Mouse (Mus musculus): ENCODE data around the gene Elane. TPM values are rescaled to one million over a fixed set of nuclear protein-coding genes. Genes with fewer than 3 reads are reported as not detected.

Elane gene
- polyA plus RNA-seq, 1 experiment: not detected

- DNase-seq: no peak
- no peak overlapping the region for H3K4me3 ChIP-seq (ENCODE audit: insufficient read depth, low read depth, low read length)
Observed at GRCm38 (mm10) chr10:79857894-79858293, 28.2 kb upstream of the Elane start.

GRCm38 (mm10) chr10:79858416-79859074 lies 27.5 kb upstream of the Elane start:
- DNase-seq: peak; percentile 85

More at GRCm38 (mm10) chr10:79857894-79858293, 28.2 kb upstream of the Elane start:
- WGBS: 38% methylated on average over 2 of the region's 2 CpGs
- Histone ChIP-seq H3K27ac (ENCODE audit: insufficient read depth, low read depth, low read length) (peak overlapping the region; percentile 4; the same call in 1 of the 2 replicates), H3K4me1 (ENCODE audit: control insufficient read depth, insufficient read depth, low read length) (peaks cover 68% of the 10 kb centered on the region), H3K27me3 (replicated peaks; ENCODE audit: control insufficient read depth, insufficient read depth, low read length) (no peaks in the 10 kb centered on the region), H3K36me3 (ENCODE audit: control insufficient read depth, insufficient read depth, low read length) (peaks cover 20% of the 10 kb centered on the region)
- no peak for TF ChIP-seq POLR2A (IDR thresholded peaks at IDR 0.05; ENCODE audit: low read depth, low read length)
- no peak for TF ChIP-seq CTCF (conservative IDR thresholded peaks at IDR 0.05; ENCODE audit: insufficient read depth, insufficient read length, low read depth, low read length)

GRCm38 (mm10) chr10:79859116-79859515 lies 26.9 kb upstream of the Elane start:
- peaks cover 62% of the 10 kb centered on the region for H3K4me1 ChIP-seq (ENCODE audit: control insufficient read depth, insufficient read depth, low read length)
- no peak overlapping the region for H3K27ac ChIP-seq (ENCODE audit: insufficient read depth, low read depth, low read length)

More at GRCm38 (mm10) chr10:79858416-79859074, 27.5 kb upstream of the Elane start:
- no peak for TF ChIP-seq POLR2A (IDR thresholded peaks at IDR 0.05; ENCODE audit: low read depth, low read length)
- Histone ChIP-seq H3K27ac (ENCODE audit: insufficient read depth, low read depth, low read length) (peak overlapping the region; percentile 5; the same call in 1 of the 2 replicates), H3K36me3 (ENCODE audit: control insufficient read depth, insufficient read depth, low read length) (peaks cover 20% of the 10 kb centered on the region), H3K4me3 (ENCODE audit: insufficient read depth, low read depth, low read length) (no peak overlapping the region), H3K4me1 (ENCODE audit: control insufficient read depth, insufficient read depth, low read length) (peaks cover 64% of the 10 kb centered on the region), H3K27me3 (replicated peaks; ENCODE audit: control insufficient read depth, insufficient read depth, low read length) (no peaks in the 10 kb centered on the region)
- 16% methylated on average over 17 of the region's 17 CpGs for WGBS

GRCm38 (mm10) chr10:79860079-79860911 lies 25.8 kb upstream of the Elane start:
- Histone ChIP-seq H3K36me3 (ENCODE audit: control insufficient read depth, insufficient read depth, low read length) (peaks cover 20% of the 10 kb centered on the region), H3K4me3 (ENCODE audit: insufficient read depth, low read depth, low read length) (no peak overlapping the region), H3K27me3 (replicated peaks; ENCODE audit: control insufficient read depth, insufficient read depth, low read length) (no peaks in the 10 kb centered on the region), H3K27ac (ENCODE audit: insufficient read depth, low read depth, low read length) (peak overlapping the region; percentile 79; the same call in 1 of the 2 replicates), H3K4me1 (ENCODE audit: control insufficient read depth, insufficient read depth, low read length) (peaks cover 62% of the 10 kb centered on the region)
- peak; percentile 28 for DNase-seq
- WGBS: 71% methylated on average over 26 of the region's 26 CpGs
- TF ChIP-seq POLR2A (IDR thresholded peaks at IDR 0.05; ENCODE audit: low read depth, low read length) (no peak), CTCF (conservative IDR thresholded peaks at IDR 0.05; ENCODE audit: insufficient read depth, insufficient read length, low read depth, low read length) (no peak)

More at GRCm38 (mm10) chr10:79859116-79859515, 26.9 kb upstream of the Elane start:
- Histone ChIP-seq H3K36me3 (ENCODE audit: control insufficient read depth, insufficient read depth, low read length) (peaks cover 20% of the 10 kb centered on the region), H3K27me3 (replicated peaks; ENCODE audit: control insufficient read depth, insufficient read depth, low read length) (no peaks in the 10 kb centered on the region), H3K4me3 (ENCODE audit: insufficient read depth, low read depth, low read length) (no peak overlapping the region)
- TF ChIP-seq CTCF (conservative IDR thresholded peaks at IDR 0.05; ENCODE audit: insufficient read depth, insufficient read length, low read depth, low read length) (no peak), POLR2A (IDR thresholded peaks at IDR 0.05; ENCODE audit: low read depth, low read length) (no peak)
- WGBS: 40% methylated on average over 11 of the region's 11 CpGs
- DNase-seq: no peak

GRCm38 (mm10) chr10:79861230-79862048 lies 24.6 kb upstream of the Elane start:
- Histone ChIP-seq H3K36me3 (ENCODE audit: control insufficient read depth, insufficient read depth, low read length) (peaks cover 20% of the 10 kb centered on the region), H3K27ac (ENCODE audit: insufficient read depth, low read depth, low read length) (peak overlapping the region; percentile 79)

GRCm38 (mm10) chr10:79862049-79862788 lies 23.8 kb upstream of the Elane start:
- peak; percentile 59 for DNase-seq
- H3K27ac ChIP-seq (ENCODE audit: insufficient read depth, low read depth, low read length): peak overlapping the region; percentile 34; the same call in 1 of the 2 replicates
- H3K36me3 ChIP-seq (ENCODE audit: control insufficient read depth, insufficient read depth, low read length): peaks cover 20% of the 10 kb centered on the region
- no peak for TF ChIP-seq POLR2A (IDR thresholded peaks at IDR 0.05; ENCODE audit: low read depth, low read length)
- no peak for TF ChIP-seq CTCF (conservative IDR thresholded peaks at IDR 0.05; ENCODE audit: insufficient read depth, insufficient read length, low read depth, low read length)
- no peaks in the 10 kb centered on the region for H3K27me3 ChIP-seq (replicated peaks; ENCODE audit: control insufficient read depth, insufficient read depth, low read length)
- peaks cover 58% of the 10 kb centered on the region for H3K4me1 ChIP-seq (ENCODE audit: control insufficient read depth, insufficient read depth, low read length)
- 44% methylated on average over 23 of the region's 23 CpGs for WGBS
- H3K4me3 ChIP-seq (ENCODE audit: insufficient read depth, low read depth, low read length): no peak overlapping the region

More at GRCm38 (mm10) chr10:79861230-79862048, 24.6 kb upstream of the Elane start:
- 19% methylated on average over 25 of the region's 25 CpGs for WGBS
- H3K4me1 ChIP-seq (ENCODE audit: control insufficient read depth, insufficient read depth, low read length): peaks cover 66% of the 10 kb centered on the region
- peak; percentile 88 for DNase-seq
- no peaks in the 10 kb centered on the region for H3K27me3 ChIP-seq (replicated peaks; ENCODE audit: control insufficient read depth, insufficient read depth, low read length)
- TF ChIP-seq CTCF (conservative IDR thresholded peaks at IDR 0.05; ENCODE audit: insufficient read depth, insufficient read length, low read depth, low read length) (no peak), POLR2A (IDR thresholded peaks at IDR 0.05; ENCODE audit: low read depth, low read length) (no peak)
- H3K4me3 ChIP-seq (ENCODE audit: insufficient read depth, low read depth, low read length): no peak overlapping the region

All from kidney, adult 2 months (tissue).